Mouse (Mus musculus): Measurements from ENCODE around the gene Lamb3.

Lamb3 gene

GRCm38 (mm10) chr1:193207503-193207902 is at the start of gene Lamb3:
Gene Lamb3 (plus strand): TSS chr1:193207699.
- no peak for DNase-seq (ENCODE audit: inconsistent ontology term)

- DNase-seq (ENCODE audit: inconsistent ontology term), result no peak
Measured at GRCm38 (mm10) chr1:193159163-193159562, 48.3 kb upstream of the Lamb3 start.

GRCm38 (mm10) chr1:193159613-193160012 is 47.9 kb upstream of the Lamb3 start:
- no peak for DNase-seq (ENCODE audit: inconsistent ontology term)

GRCm38 (mm10) chr1:193160317-193161032 is 47.0 kb upstream of the Lamb3 start:
- peak; percentile 51 for DNase-seq (ENCODE audit: inconsistent ontology term)

- no peak for DNase-seq (ENCODE audit: inconsistent ontology term)
Measured at GRCm38 (mm10) chr1:193167746-193168145, 39.8 kb upstream of the Lamb3 start, which contains the start of gene A130010J15Rik. Gene A130010J15Rik (plus strand): TSS chr1:193168046.

- DNase-seq (ENCODE audit: inconsistent ontology term), result no peak
Measured at GRCm38 (mm10) chr1:193169228-193169627, 38.3 kb upstream of the Lamb3 start.

- DNase-seq (ENCODE audit: inconsistent ontology term), result no peak
Measured at GRCm38 (mm10) chr1:193169856-193170255, 37.6 kb upstream of the Lamb3 start.

GRCm38 (mm10) chr1:193172991-193173809 is 34.3 kb upstream of the Lamb3 start:
- DNase-seq (ENCODE audit: inconsistent ontology term), result peak; percentile 97

- DNase-seq (ENCODE audit: inconsistent ontology term), result no peak
Measured at GRCm38 (mm10) chr1:193173810-193174129, 33.7 kb upstream of the Lamb3 start.

- no peak for DNase-seq (ENCODE audit: inconsistent ontology term)
Measured at GRCm38 (mm10) chr1:193174143-193174733, 33.3 kb upstream of the Lamb3 start.

- no peak for DNase-seq (ENCODE audit: inconsistent ontology term)
Measured at GRCm38 (mm10) chr1:193181104-193181503, 26.4 kb upstream of the Lamb3 start.

GRCm38 (mm10) chr1:193188257-193188656 is 19.2 kb upstream of the Lamb3 start:
- no peak for DNase-seq (ENCODE audit: inconsistent ontology term)

- peak; percentile 63 for DNase-seq (ENCODE audit: inconsistent ontology term)
Measured at GRCm38 (mm10) chr1:193189151-193189621, 18.3 kb upstream of the Lamb3 start.

GRCm38 (mm10) chr1:193189771-193190170 is 17.7 kb upstream of the Lamb3 start:
- DNase-seq (ENCODE audit: inconsistent ontology term), result no peak

- DNase-seq (ENCODE audit: inconsistent ontology term), result no peak
Measured at GRCm38 (mm10) chr1:193191675-193192283, 15.7 kb upstream of the Lamb3 start.

GRCm38 (mm10) chr1:193194416-193195140 is 12.9 kb upstream of the Lamb3 start:
- no peak for DNase-seq (ENCODE audit: inconsistent ontology term)

- no peak for DNase-seq (ENCODE audit: inconsistent ontology term)
Measured at GRCm38 (mm10) chr1:193195169-193195810, 12.2 kb upstream of the Lamb3 start.

GRCm38 (mm10) chr1:193197494-193198205 is 9.8 kb upstream of the Lamb3 start:
- no peak for DNase-seq (ENCODE audit: inconsistent ontology term)

GRCm38 (mm10) chr1:193198312-193198711 is 9.2 kb upstream of the Lamb3 start:
- no peak for DNase-seq (ENCODE audit: inconsistent ontology term)

All from Muller cell, postnatal 12 days (primary cell).